Mouse (Mus musculus): ENCODE measurements around the gene Ino80b. TPM values are rescaled to one million over a fixed set of nuclear protein-coding genes. Genes with fewer than 3 reads are reported as not detected.

Ino80b gene
- polyA plus RNA-seq, 1 experiment from 2014 or later: 17.5 TPM

- Histone ChIP-seq H3K27me3 (ENCODE audit: control insufficient read depth, insufficient read depth, low read length) (no peaks in the 10 kb centered on the region), H3K4me1 (ENCODE audit: control insufficient read depth, insufficient read depth, low read length) (no peaks in the 10 kb centered on the region; the same call in none of the 2 replicates), H3K9me3 (replicated peaks; ENCODE audit: control insufficient read depth, low read length) (no peaks in the 10 kb centered on the region), H3K27ac (replicated peaks; ENCODE audit: low read depth, low read length) (no peak overlapping the region), H3K36me3 (replicated peaks; ENCODE audit: control insufficient read depth, insufficient read depth, low read depth, low read length) (no peaks in the 10 kb centered on the region), H3K4me2 (ENCODE audit: low read depth, low read length) (no peak overlapping the region), H3K9ac (replicated peaks; ENCODE audit: low read length) (no peak overlapping the region), H3K4me3 (ENCODE audit: low read depth, low read length) (no peak overlapping the region)
- DNase-seq (ENCODE audit: low spot score) (no peak), ATAC-seq (replicated peaks; ENCODE audit: insufficient number of reproducible peaks, low FRiP score, low TSS enrichment, low read depth) (no peak)
- 88% methylated on average over 9 of the region's 9 CpGs for WGBS
Measured at GRCm38 (mm10) chr6:83132176-83132919, 7.1 kb upstream of the Ino80b start.

- H3K27ac ChIP-seq (replicated peaks; ENCODE audit: low read depth, low read length): no peak overlapping the region
- no peak for DNase-seq (ENCODE audit: low spot score)
- no peak overlapping the region for H3K4me2 ChIP-seq (ENCODE audit: low read depth, low read length)
- H3K4me1 ChIP-seq (ENCODE audit: control insufficient read depth, insufficient read depth, low read length): no peaks in the 10 kb centered on the region; the same call in none of the 2 replicates
- H3K36me3 ChIP-seq (replicated peaks; ENCODE audit: control insufficient read depth, insufficient read depth, low read depth, low read length): no peaks in the 10 kb centered on the region
- 78% methylated on average over 6 of the region's 6 CpGs for WGBS
- H3K9ac ChIP-seq (replicated peaks; ENCODE audit: low read length): no peak overlapping the region
- ATAC-seq (replicated peaks; ENCODE audit: insufficient number of reproducible peaks, low FRiP score, low TSS enrichment, low read depth): no peak
- H3K9me3 ChIP-seq (replicated peaks; ENCODE audit: control insufficient read depth, low read length): no peaks in the 10 kb centered on the region
- no peaks in the 10 kb centered on the region for H3K27me3 ChIP-seq (ENCODE audit: control insufficient read depth, insufficient read depth, low read length)
- no peak overlapping the region for H3K4me3 ChIP-seq (ENCODE audit: low read depth, low read length)
Measured at GRCm38 (mm10) chr6:83131469-83132034, 6.3 kb upstream of the Ino80b start.

- Histone ChIP-seq H3K9me3 (replicated peaks; ENCODE audit: control insufficient read depth, low read length) (no peaks in the 10 kb centered on the region), H3K27ac (replicated peaks; ENCODE audit: low read depth, low read length) (no peak overlapping the region), H3K27me3 (ENCODE audit: control insufficient read depth, insufficient read depth, low read length) (no peaks in the 10 kb centered on the region), H3K4me2 (ENCODE audit: low read depth, low read length) (no peak overlapping the region), H3K9ac (replicated peaks; ENCODE audit: low read length) (no peak overlapping the region), H3K4me1 (ENCODE audit: control insufficient read depth, insufficient read depth, low read length) (peaks cover 3% of the 10 kb centered on the region), H3K4me3 (ENCODE audit: low read depth, low read length) (no peak overlapping the region), H3K36me3 (replicated peaks; ENCODE audit: control insufficient read depth, insufficient read depth, low read depth, low read length) (no peaks in the 10 kb centered on the region)
- ATAC-seq (replicated peaks; ENCODE audit: insufficient number of reproducible peaks, low FRiP score, low TSS enrichment, low read depth) (no peak), DNase-seq (ENCODE audit: low spot score) (no peak)
- WGBS: 96% methylated on average over 5 of the region's 5 CpGs
Measured at GRCm38 (mm10) chr6:83127419-83127818, 2.2 kb upstream of the Ino80b start.

DNA sequence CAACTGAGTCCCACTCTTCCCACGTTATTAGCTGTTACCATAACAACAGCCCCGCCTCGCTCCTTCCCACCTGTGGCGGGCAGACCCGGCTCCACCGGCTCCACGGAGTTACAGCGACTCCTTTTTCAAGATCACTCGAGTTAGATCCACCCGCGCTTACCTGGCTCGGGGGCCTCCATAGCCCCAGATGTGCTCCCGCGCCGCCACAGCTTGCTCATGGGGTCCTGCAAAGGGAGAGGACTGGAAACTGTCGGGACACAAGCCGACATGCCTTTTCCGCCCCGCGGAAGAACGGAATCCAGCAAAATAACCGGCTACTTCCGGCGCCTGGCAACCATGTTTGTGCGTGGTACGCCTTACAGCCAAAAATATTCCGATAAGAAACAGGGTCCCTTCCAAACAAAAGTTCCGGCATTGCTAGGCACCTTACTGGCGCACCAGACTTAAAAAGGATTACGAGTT lies 349 bp downstream of the Ino80b start:
- Histone ChIP-seq H3K4me1 (ENCODE audit: control insufficient read depth, insufficient read depth, low read length) (peaks cover 5% of the 10 kb centered on the region), H3K9ac (replicated peaks; ENCODE audit: low read length) (peak overlapping the region; percentile 76), H3K9me3 (replicated peaks; ENCODE audit: control insufficient read depth, low read length) (no peaks in the 10 kb centered on the region), H3K27me3 (ENCODE audit: control insufficient read depth, insufficient read depth, low read length) (no peaks in the 10 kb centered on the region), H3K36me3 (replicated peaks; ENCODE audit: control insufficient read depth, insufficient read depth, low read depth, low read length) (no peaks in the 10 kb centered on the region), H3K4me2 (ENCODE audit: low read depth, low read length) (peak overlapping the region; percentile 82), H3K27ac (replicated peaks; ENCODE audit: low read depth, low read length) (no peak overlapping the region), H3K4me3 (ENCODE audit: low read depth, low read length) (peak overlapping the region; percentile 74)
- ATAC-seq (replicated peaks; ENCODE audit: insufficient number of reproducible peaks, low FRiP score, low TSS enrichment, low read depth) (no peak), DNase-seq (ENCODE audit: low spot score) (peak; percentile 98)
- WGBS: under 1% methylated on average over 30 of the region's 30 CpGs

GRCm38 (mm10) chr6:83122961-83123360 lies 2.3 kb downstream of the Ino80b start:
- H3K27ac ChIP-seq (replicated peaks; ENCODE audit: low read depth, low read length): no peak overlapping the region
- H3K4me1 ChIP-seq (ENCODE audit: control insufficient read depth, insufficient read depth, low read length): peaks cover 8% of the 10 kb centered on the region
- no peaks in the 10 kb centered on the region for H3K27me3 ChIP-seq (ENCODE audit: control insufficient read depth, insufficient read depth, low read length)
- peak overlapping the region; percentile 97 for H3K4me2 ChIP-seq (ENCODE audit: low read depth, low read length)
- no peaks in the 10 kb centered on the region; the same call in 1 of the 2 replicates for H3K36me3 ChIP-seq (replicated peaks; ENCODE audit: control insufficient read depth, insufficient read depth, low read depth, low read length)
- 78% methylated on average over 5 of the region's 5 CpGs for WGBS
- DNase-seq (ENCODE audit: low spot score) (no peak), ATAC-seq (replicated peaks; ENCODE audit: insufficient number of reproducible peaks, low FRiP score, low TSS enrichment, low read depth) (no peak)
- H3K4me3 ChIP-seq (ENCODE audit: low read depth, low read length): no peak overlapping the region; the same call in 1 of the 2 replicates
- no peaks in the 10 kb centered on the region for H3K9me3 ChIP-seq (replicated peaks; ENCODE audit: control insufficient read depth, low read length)
- peak overlapping the region; percentile 98 for H3K9ac ChIP-seq (replicated peaks; ENCODE audit: low read length)

DNA sequence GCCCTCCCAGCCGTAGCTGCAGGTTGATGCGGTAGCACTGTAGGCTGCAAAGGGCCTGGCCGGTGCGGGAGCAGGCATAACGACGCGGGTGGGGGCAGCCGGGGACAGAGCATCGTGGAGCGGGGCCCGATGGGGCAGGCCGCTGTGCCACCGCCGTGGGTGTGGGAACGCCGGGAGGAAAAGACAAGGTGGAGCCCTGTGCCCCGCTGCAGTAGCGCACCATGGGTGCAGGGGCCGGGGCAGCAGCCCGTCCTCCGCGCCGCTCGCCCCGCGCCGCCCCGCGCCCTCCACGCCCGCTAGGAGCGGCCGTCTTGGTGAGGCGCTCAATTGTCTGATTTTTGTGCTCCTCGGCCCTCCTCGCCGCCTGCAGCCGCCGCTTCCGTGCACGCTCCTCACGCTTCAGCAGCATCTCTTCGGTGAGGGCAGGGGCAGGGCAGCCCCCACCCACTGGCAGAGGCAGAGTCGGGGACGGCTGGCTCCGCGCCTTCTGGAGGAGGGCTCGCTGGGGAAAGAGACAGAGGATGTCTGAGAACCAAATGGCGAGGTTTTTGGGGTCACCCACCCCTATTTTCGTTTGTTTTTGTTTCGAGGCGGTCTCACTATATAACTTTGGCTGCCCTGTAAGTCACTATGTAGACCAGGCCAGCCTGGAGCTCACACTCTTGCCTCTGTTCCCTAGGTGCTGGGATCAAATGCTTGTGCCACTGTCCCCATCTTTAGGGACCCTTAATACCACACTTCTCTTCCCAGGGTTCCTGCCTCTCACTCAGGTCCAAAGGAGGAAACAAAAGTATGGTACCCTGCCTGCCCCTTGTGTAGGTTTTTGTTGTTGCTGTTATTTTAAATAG lies 3.1 kb downstream of the Ino80b start:
- H3K9ac ChIP-seq (replicated peaks; ENCODE audit: low read length): peak overlapping the region; percentile 98
- H3K27me3 ChIP-seq (ENCODE audit: control insufficient read depth, insufficient read depth, low read length): no peaks in the 10 kb centered on the region
- no peaks in the 10 kb centered on the region for H3K9me3 ChIP-seq (replicated peaks; ENCODE audit: control insufficient read depth, low read length)
- peaks cover 8% of the 10 kb centered on the region for H3K4me1 ChIP-seq (ENCODE audit: control insufficient read depth, insufficient read depth, low read length)
- peak overlapping the region; percentile 97 for H3K4me2 ChIP-seq (ENCODE audit: low read depth, low read length)
- peak; percentile 2 for ATAC-seq (replicated peaks; ENCODE audit: insufficient number of reproducible peaks, low FRiP score, low TSS enrichment, low read depth)
- peak; percentile 40 for DNase-seq (ENCODE audit: low spot score)
- H3K27ac ChIP-seq (replicated peaks; ENCODE audit: low read depth, low read length): peak overlapping the region; percentile 99
- H3K4me3 ChIP-seq (ENCODE audit: low read depth, low read length): peak overlapping the region; percentile 54
- no peaks in the 10 kb centered on the region; the same call in 1 of the 2 replicates for H3K36me3 ChIP-seq (replicated peaks; ENCODE audit: control insufficient read depth, insufficient read depth, low read depth, low read length)
- 1% methylated on average over 35 of the region's 52 CpGs for WGBS

GRCm38 (mm10) chr6:83120930-83121862 lies 4.0 kb downstream of the Ino80b start, which contains the start of gene Wbp1:
TSS of gene Wbp1 (minus strand) at chr6:83121559.
- peaks cover 8% of the 10 kb centered on the region for H3K4me1 ChIP-seq (ENCODE audit: control insufficient read depth, insufficient read depth, low read length)
- H3K9me3 ChIP-seq (replicated peaks; ENCODE audit: control insufficient read depth, low read length): no peaks in the 10 kb centered on the region
- WGBS: under 1% methylated on average over 38 of the region's 38 CpGs
- peak; percentile 95 for ATAC-seq (replicated peaks; ENCODE audit: insufficient number of reproducible peaks, low FRiP score, low TSS enrichment, low read depth)
- peak; percentile 97 for DNase-seq (ENCODE audit: low spot score)
- H3K27me3 ChIP-seq (ENCODE audit: control insufficient read depth, insufficient read depth, low read length): no peaks in the 10 kb centered on the region
- H3K4me2 ChIP-seq (ENCODE audit: low read depth, low read length): peak within 1 kb of the TSS; percentile 97
- peak within 1 kb of the TSS; percentile 98 for H3K9ac ChIP-seq (replicated peaks; ENCODE audit: low read length)
- peak within 1 kb of the TSS; percentile 99 for H3K27ac ChIP-seq (replicated peaks; ENCODE audit: low read depth, low read length)
- no peaks in the 10 kb centered on the region; the same call in 1 of the 2 replicates for H3K36me3 ChIP-seq (replicated peaks; ENCODE audit: control insufficient read depth, insufficient read depth, low read depth, low read length)
- H3K4me3 ChIP-seq (ENCODE audit: low read depth, low read length): peak within 1 kb of the TSS; percentile 54
